In genomic region chr6:87399137-87399536, GRCm38 (mm10) we compare ENCODE assay signal across 8 mouse cellular contexts. TPM values are rescaled to one million over a fixed set of nuclear protein-coding genes. Genes with fewer than 3 reads are reported as not detected.
DNase-seq lines count a peak whose midpoint lies in the region; ATAC-seq and TF ChIP-seq lines count a peak whose summit lies in the region.

No protein-coding gene starts in this region.

- H3K9me3 ChIP-seq in forebrain, postnatal 0 days (ENCODE audit: low read length), result no peaks in the 10 kb centered on the region

- no peak overlapping the region for H3K27ac ChIP-seq in forebrain, postnatal 0 days (ENCODE audit: low read depth, low read length)

- no peak overlapping the region for H3K4me2 ChIP-seq in forebrain, postnatal 0 days (ENCODE audit: low read depth)

- peak; percentile 46 for DNase-seq in ovary, postnatal 10 days (ENCODE audit: low spot score)
- DNase-seq in ovary, adult 18-20 months (ENCODE audit: low spot score), result no peak
- DNase-seq in c-Kit-positive CD71-negative TER-119-negative erythroid progenitor cells, embryonic 14.5 days (ENCODE audit: low read depth), result peak; percentile 70
- peak; percentile 88 for DNase-seq in forebrain, postnatal 0 days
- peak; percentile 89 for DNase-seq in kidney, postnatal 10 days
- peak; percentile 70 for DNase-seq in lung, adult 2 months
- peak; percentile 86 for DNase-seq in right cerebral cortex, postnatal 14 days
- DNase-seq in urinary bladder, postnatal 25 days (ENCODE audit: low spot score), result peak; percentile 79

- H3K9ac ChIP-seq in forebrain, postnatal 0 days, result no peak overlapping the region

- H3K27me3 ChIP-seq in forebrain, postnatal 0 days (ENCODE audit: insufficient read depth, low read length), result no peaks in the 10 kb centered on the region

- WGBS in forebrain, postnatal 0 days, result 3% methylated on average over 5 of the region's 5 CpGs
- under 1% methylated on average over 5 of the region's 5 CpGs for WGBS in lung, adult 2 months

- no peak overlapping the region for H3K4me3 ChIP-seq in forebrain, postnatal 0 days (ENCODE audit: low read depth, low read length)
- no peak overlapping the region for H3K4me3 ChIP-seq in lung, adult 2 months (replicated peaks; ENCODE audit: extremely low read depth, low read depth, low read length)

- no peak for TF ChIP-seq POLR2A in lung, adult 2 months (IDR thresholded peaks at IDR 0.05; ENCODE audit: borderline replicate concordance, extremely low read depth, low read depth, low read length)

- no peaks in the 10 kb centered on the region for H3K36me3 ChIP-seq in forebrain, postnatal 0 days (ENCODE audit: insufficient read depth)

- ATAC-seq in forebrain, postnatal 0 days, result peak; percentile 76

- TF ChIP-seq CTCF in forebrain, postnatal 0 days (IDR thresholded peaks at IDR 0.05; ENCODE audit: low read depth), result peak; percentile 97
- peak; percentile 98 for TF ChIP-seq CTCF in lung, adult 2 months (IDR thresholded peaks at IDR 0.05; ENCODE audit: insufficient read depth, low read length)

- H3K4me1 ChIP-seq in forebrain, postnatal 0 days (ENCODE audit: insufficient read depth), result no peaks in the 10 kb centered on the region
- H3K4me1 ChIP-seq in lung, adult 2 months (ENCODE audit: control insufficient read depth, insufficient read depth, low read length), result peaks cover 3% of the 10 kb centered on the region

RNA-seq across cellular contexts. Expression of gene Gkn3, which starts 10.4 kb away (rescaled TPM):
- not detected in 2 replicates for total RNA-seq in forebrain, postnatal 0 days (2014; rRNA removed)
- polyA plus RNA-seq in forebrain, postnatal 0 days (2015; fragmentation: Nextera tagmentation; extraction: Ambion mirVana), result 0.86 and 1.0 TPM in 2 replicates
- polyA plus RNA-seq in lung, adult 2 months (2012; rRNA removed), result 3.2 and 11.7 TPM in 2 replicates

RNA-seq across cellular contexts. Expression of gene Gkn2, which starts 26.0 kb away (rescaled TPM):
- not detected in 2 replicates for total RNA-seq in forebrain, postnatal 0 days (2014; rRNA removed)
- polyA plus RNA-seq in forebrain, postnatal 0 days (2015; fragmentation: Nextera tagmentation; extraction: Ambion mirVana), result not detected in 2 replicates
- polyA plus RNA-seq in lung, adult 2 months (2012; rRNA removed), result 0.21 TPM in 1 of 2 replicates, not detected in the other

RNA-seq across cellular contexts. Expression of gene Bmp10, which starts 29.7 kb away (rescaled TPM):
- total RNA-seq in forebrain, postnatal 0 days (2014; rRNA removed), result 0.08 TPM in 1 of 2 replicates, not detected in the other
- polyA plus RNA-seq in forebrain, postnatal 0 days (2015; fragmentation: Nextera tagmentation; extraction: Ambion mirVana), result not detected in 2 replicates
- polyA plus RNA-seq in lung, adult 2 months (2012; rRNA removed), result not detected in 2 replicates

RNA-seq across cellular contexts. Expression of gene Gkn1, which starts 48.4 kb away (rescaled TPM):
- total RNA-seq in forebrain, postnatal 0 days (2014; rRNA removed), result not detected in 2 replicates
- polyA plus RNA-seq in forebrain, postnatal 0 days (2015; fragmentation: Nextera tagmentation; extraction: Ambion mirVana), result not detected in 2 replicates
- polyA plus RNA-seq in lung, adult 2 months (2012; rRNA removed), result not detected in 2 replicates
